Mouse (Mus musculus): ENCODE data around the gene Bend4. TPM values are rescaled to one million over a fixed set of nuclear protein-coding genes. Genes with fewer than 3 reads are reported as not detected.

Bend4 gene
- polyA plus RNA-seq, 1 experiment from 2014 or later: 10.7 TPM

DNA sequence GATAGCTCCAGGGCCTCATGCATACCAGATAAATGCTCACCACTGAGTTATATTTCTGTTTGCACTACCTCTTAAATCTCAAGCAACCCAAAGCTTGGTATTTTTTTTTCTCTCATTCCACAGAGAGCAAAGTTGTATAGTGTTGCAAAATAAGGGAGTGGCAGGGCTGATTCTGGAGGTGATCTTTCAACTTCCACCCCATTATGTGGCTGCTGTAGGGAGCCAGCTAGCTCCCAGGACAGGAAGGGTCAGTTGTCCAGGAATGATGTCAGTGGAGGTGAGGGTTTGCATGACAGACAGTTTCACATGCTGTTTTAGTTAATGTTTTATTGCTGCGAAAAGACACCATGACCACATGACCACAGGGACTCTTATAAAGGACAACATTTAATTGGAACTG lies 26.2 kb upstream of the Bend4 start:
- no peak for DNase-seq (ENCODE audit: low spot score)
- ATAC-seq (replicated peaks; ENCODE audit: low FRiP score): no peak
- no peak overlapping the region for H3K9ac ChIP-seq (ENCODE audit: low read length)
- H3K4me2 ChIP-seq (ENCODE audit: low read depth, low read length, severe bottlenecking): no peak overlapping the region
- H3K4me3 ChIP-seq (ENCODE audit: low read depth, low read length): no peak overlapping the region
- no peaks in the 10 kb centered on the region for H3K4me1 ChIP-seq (replicated peaks; ENCODE audit: control insufficient read depth, insufficient read depth, low read length)
- no peaks in the 10 kb centered on the region for H3K27me3 ChIP-seq (ENCODE audit: control insufficient read depth, insufficient read depth, low read length)
- H3K9me3 ChIP-seq (ENCODE audit: control insufficient read depth, low read length): no peaks in the 10 kb centered on the region
- H3K36me3 ChIP-seq (ENCODE audit: control insufficient read depth, insufficient read depth, low read length): no peaks in the 10 kb centered on the region
- no peak overlapping the region for H3K27ac ChIP-seq (ENCODE audit: low read depth, low read length)
- WGBS: 92% methylated on average over 1 of the region's 1 CpGs

DNA sequence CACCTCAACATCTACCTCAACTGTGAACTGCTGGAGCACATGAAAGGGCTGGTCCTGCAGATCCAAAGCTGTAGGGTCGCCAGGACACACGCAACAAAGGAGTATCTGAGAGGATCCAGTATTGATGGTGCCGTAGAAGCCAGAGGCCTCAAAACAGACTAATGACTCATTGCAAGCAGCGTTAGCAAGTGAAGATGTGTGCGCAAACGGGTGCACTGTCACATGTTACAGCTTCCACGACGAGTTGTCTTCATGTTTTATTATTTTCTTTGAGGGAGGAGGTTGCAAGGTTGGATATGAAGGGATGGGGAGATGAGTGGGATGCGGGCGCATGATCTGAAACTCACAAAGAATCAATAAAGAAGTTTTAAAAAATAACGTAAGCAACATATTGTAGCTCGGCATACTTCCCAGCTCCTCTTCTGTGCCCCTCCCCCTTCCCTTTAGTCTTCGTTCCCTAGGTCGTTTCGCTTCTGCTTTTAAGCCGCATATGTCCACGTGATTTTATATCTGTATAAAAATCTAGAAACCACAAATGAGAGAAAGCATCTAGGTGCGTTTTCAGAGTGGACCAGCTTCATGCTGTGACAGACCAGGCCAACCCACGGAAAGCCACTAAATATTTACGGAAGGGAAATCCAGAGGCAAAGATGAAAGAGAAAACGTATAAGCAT lies 22.0 kb upstream of the Bend4 start:
- H3K9me3 ChIP-seq (ENCODE audit: control insufficient read depth, low read length): no peaks in the 10 kb centered on the region
- no peak overlapping the region for H3K9ac ChIP-seq (ENCODE audit: low read length)
- H3K36me3 ChIP-seq (ENCODE audit: control insufficient read depth, insufficient read depth, low read length): no peaks in the 10 kb centered on the region
- no peak for DNase-seq (ENCODE audit: low spot score)
- no peak for ATAC-seq (replicated peaks; ENCODE audit: low FRiP score)
- 89% methylated on average over 21 of the region's 21 CpGs for WGBS
- no peaks in the 10 kb centered on the region for H3K27me3 ChIP-seq (ENCODE audit: control insufficient read depth, insufficient read depth, low read length)
- H3K4me1 ChIP-seq (replicated peaks; ENCODE audit: control insufficient read depth, insufficient read depth, low read length): no peaks in the 10 kb centered on the region
- H3K4me2 ChIP-seq (ENCODE audit: low read depth, low read length, severe bottlenecking): no peak overlapping the region
- H3K27ac ChIP-seq (ENCODE audit: low read depth, low read length): no peak overlapping the region
- H3K4me3 ChIP-seq (ENCODE audit: low read depth, low read length): no peak overlapping the region

DNA sequence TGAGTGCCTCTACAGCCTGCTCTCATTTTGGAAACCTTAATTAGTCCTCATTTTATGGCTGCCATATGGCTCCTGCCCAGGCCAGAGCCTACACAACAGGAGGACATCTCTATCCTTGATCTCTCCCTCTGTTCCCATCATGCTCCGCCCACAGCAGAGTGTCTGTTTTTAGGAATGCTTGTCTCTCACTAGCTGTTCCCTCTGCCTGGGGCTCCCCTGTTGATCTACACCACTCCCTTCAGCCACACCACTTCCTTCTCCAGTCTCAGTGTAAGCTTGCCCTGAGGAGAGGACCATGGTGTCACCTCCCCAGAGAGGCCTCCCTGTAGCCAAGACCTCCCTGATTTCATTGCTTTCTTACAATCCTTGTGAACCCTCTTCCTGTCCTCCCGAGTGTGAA lies 18.4 kb upstream of the Bend4 start:
- no peak overlapping the region for H3K27ac ChIP-seq (ENCODE audit: low read depth, low read length)
- H3K4me1 ChIP-seq (replicated peaks; ENCODE audit: control insufficient read depth, insufficient read depth, low read length): no peaks in the 10 kb centered on the region
- no peaks in the 10 kb centered on the region for H3K36me3 ChIP-seq (ENCODE audit: control insufficient read depth, insufficient read depth, low read length)
- DNase-seq (ENCODE audit: low spot score) (no peak), ATAC-seq (replicated peaks; ENCODE audit: low FRiP score) (no peak)
- H3K9ac ChIP-seq (ENCODE audit: low read length): no peak overlapping the region
- no peaks in the 10 kb centered on the region for H3K9me3 ChIP-seq (ENCODE audit: control insufficient read depth, low read length)
- no peak overlapping the region for H3K4me3 ChIP-seq (ENCODE audit: low read depth, low read length)
- WGBS: 77% methylated on average over 2 of the region's 2 CpGs
- H3K27me3 ChIP-seq (ENCODE audit: control insufficient read depth, insufficient read depth, low read length): no peaks in the 10 kb centered on the region
- no peak overlapping the region for H3K4me2 ChIP-seq (ENCODE audit: low read depth, low read length, severe bottlenecking)

GRCm38 (mm10) chr5:67444217-67445050 lies 16.3 kb upstream of the Bend4 start:
- DNase-seq (ENCODE audit: low spot score): no peak
- 30% methylated on average over 17 of the region's 17 CpGs for WGBS
- H3K27me3 ChIP-seq (ENCODE audit: control insufficient read depth, insufficient read depth, low read length): no peaks in the 10 kb centered on the region
- H3K27ac ChIP-seq (ENCODE audit: low read depth, low read length): no peak overlapping the region
- H3K4me2 ChIP-seq (ENCODE audit: low read depth, low read length, severe bottlenecking): peak overlapping the region; percentile 18; the same call in 1 of the 2 replicates
- no peaks in the 10 kb centered on the region for H3K4me1 ChIP-seq (replicated peaks; ENCODE audit: control insufficient read depth, insufficient read depth, low read length)
- H3K9me3 ChIP-seq (ENCODE audit: control insufficient read depth, low read length): no peaks in the 10 kb centered on the region
- H3K9ac ChIP-seq (ENCODE audit: low read length): no peak overlapping the region
- no peak overlapping the region for H3K4me3 ChIP-seq (ENCODE audit: low read depth, low read length)
- peak; percentile 42; the same call in 1 of the 2 replicates for ATAC-seq (replicated peaks; ENCODE audit: low FRiP score)
- no peaks in the 10 kb centered on the region for H3K36me3 ChIP-seq (ENCODE audit: control insufficient read depth, insufficient read depth, low read length)

GRCm38 (mm10) chr5:67442813-67443450 lies 14.8 kb upstream of the Bend4 start:
- Histone ChIP-seq H3K27ac (ENCODE audit: low read depth, low read length) (no peak overlapping the region), H3K36me3 (ENCODE audit: control insufficient read depth, insufficient read depth, low read length) (no peaks in the 10 kb centered on the region), H3K4me2 (ENCODE audit: low read depth, low read length, severe bottlenecking) (no peak overlapping the region), H3K4me1 (replicated peaks; ENCODE audit: control insufficient read depth, insufficient read depth, low read length) (no peaks in the 10 kb centered on the region), H3K4me3 (ENCODE audit: low read depth, low read length) (no peak overlapping the region), H3K9me3 (ENCODE audit: control insufficient read depth, low read length) (no peaks in the 10 kb centered on the region), H3K27me3 (ENCODE audit: control insufficient read depth, insufficient read depth, low read length) (no peaks in the 10 kb centered on the region), H3K9ac (ENCODE audit: low read length) (no peak overlapping the region)
- WGBS: 48% methylated on average over 6 of the region's 6 CpGs
- no peak for ATAC-seq (replicated peaks; ENCODE audit: low FRiP score)
- DNase-seq (ENCODE audit: low spot score): no peak

GRCm38 (mm10) chr5:67440563-67440962 lies 12.5 kb upstream of the Bend4 start:
- Histone ChIP-seq H3K9me3 (ENCODE audit: control insufficient read depth, low read length) (no peaks in the 10 kb centered on the region), H3K4me1 (replicated peaks; ENCODE audit: control insufficient read depth, insufficient read depth, low read length) (no peaks in the 10 kb centered on the region), H3K27me3 (ENCODE audit: control insufficient read depth, insufficient read depth, low read length) (no peaks in the 10 kb centered on the region), H3K4me2 (ENCODE audit: low read depth, low read length, severe bottlenecking) (no peak overlapping the region), H3K9ac (ENCODE audit: low read length) (no peak overlapping the region), H3K4me3 (ENCODE audit: low read depth, low read length) (no peak overlapping the region), H3K36me3 (ENCODE audit: control insufficient read depth, insufficient read depth, low read length) (no peaks in the 10 kb centered on the region), H3K27ac (ENCODE audit: low read depth, low read length) (no peak overlapping the region)
- 92% methylated on average over 8 of the region's 8 CpGs for WGBS
- DNase-seq (ENCODE audit: low spot score) (no peak), ATAC-seq (replicated peaks; ENCODE audit: low FRiP score) (no peak)

GRCm38 (mm10) chr5:67437403-67437802 lies 9.3 kb upstream of the Bend4 start:
- Histone ChIP-seq H3K27ac (ENCODE audit: low read depth, low read length) (no peak overlapping the region), H3K36me3 (ENCODE audit: control insufficient read depth, insufficient read depth, low read length) (no peaks in the 10 kb centered on the region), H3K9ac (ENCODE audit: low read length) (no peak overlapping the region), H3K4me1 (replicated peaks; ENCODE audit: control insufficient read depth, insufficient read depth, low read length) (no peaks in the 10 kb centered on the region), H3K9me3 (ENCODE audit: control insufficient read depth, low read length) (no peaks in the 10 kb centered on the region), H3K27me3 (ENCODE audit: control insufficient read depth, insufficient read depth, low read length) (no peaks in the 10 kb centered on the region), H3K4me2 (ENCODE audit: low read depth, low read length, severe bottlenecking) (no peak overlapping the region), H3K4me3 (ENCODE audit: low read depth, low read length) (no peak overlapping the region)
- 47% methylated on average over 2 of the region's 2 CpGs for WGBS
- ATAC-seq (replicated peaks; ENCODE audit: low FRiP score): no peak
- DNase-seq (ENCODE audit: low spot score): no peak

- Histone ChIP-seq H3K9ac (ENCODE audit: low read length) (peak overlapping the region; percentile 56), H3K9me3 (ENCODE audit: control insufficient read depth, low read length) (no peaks in the 10 kb centered on the region), H3K4me1 (replicated peaks; ENCODE audit: control insufficient read depth, insufficient read depth, low read length) (peaks cover 6% of the 10 kb centered on the region), H3K36me3 (ENCODE audit: control insufficient read depth, insufficient read depth, low read length) (no peaks in the 10 kb centered on the region), H3K27me3 (ENCODE audit: control insufficient read depth, insufficient read depth, low read length) (peaks cover 16% of the 10 kb centered on the region), H3K4me2 (ENCODE audit: low read depth, low read length, severe bottlenecking) (peak overlapping the region; percentile 77), H3K27ac (ENCODE audit: low read depth, low read length) (no peak overlapping the region), H3K4me3 (ENCODE audit: low read depth, low read length) (peak overlapping the region; percentile 66)
- DNase-seq (ENCODE audit: low spot score): peak; percentile 78
- peak; percentile 63 for ATAC-seq (replicated peaks; ENCODE audit: low FRiP score)
- under 1% methylated on average over 97 of the region's 121 CpGs for WGBS
Observed at GRCm38 (mm10) chr5:67426478-67427442, 1.4 kb downstream of the Bend4 start.

Measured in forebrain, embryonic 11.5 days (tissue).